Mouse (Mus musculus): ENCODE results near the gene Slc35e1. TPM values are rescaled to one million over a fixed set of nuclear protein-coding genes. Genes with fewer than 3 reads are reported as not detected.

Slc35e1 gene
- polyA plus RNA-seq, 1 experiment from 2014 or later, result 5.7 TPM

DNA sequence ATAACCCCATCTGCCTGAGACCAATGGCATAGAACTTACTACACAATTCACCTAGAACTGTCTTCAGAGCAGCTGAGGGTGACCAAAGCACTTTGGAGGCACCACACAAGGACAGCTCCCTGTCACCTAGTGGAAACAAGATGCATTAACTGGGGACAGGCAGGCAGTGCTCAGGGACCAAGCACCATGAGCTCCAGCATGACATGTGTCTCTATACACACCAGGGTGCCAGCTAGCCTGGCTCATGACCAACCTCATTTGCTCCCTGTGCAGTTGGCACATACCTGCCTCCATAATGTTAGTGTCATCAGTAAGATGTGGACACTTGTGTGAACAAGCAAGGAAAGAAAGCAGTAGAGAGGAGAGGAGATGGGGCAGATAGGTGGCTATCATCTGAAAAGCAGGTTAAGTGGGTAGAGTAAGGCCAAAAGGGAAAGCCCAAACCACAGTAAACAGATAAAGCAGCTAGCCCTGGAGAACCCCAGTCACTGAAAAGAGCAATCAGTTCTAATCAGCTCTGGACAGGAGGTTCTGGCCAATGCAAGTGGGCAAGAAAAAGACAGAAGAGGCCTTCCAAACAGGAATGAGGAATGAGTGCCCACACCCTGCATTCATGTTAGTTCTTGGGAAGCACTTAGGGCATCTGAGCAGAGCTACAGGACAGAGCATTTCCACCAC, 12.4 kb upstream of the Slc35e1 start:
- Histone ChIP-seq H3K27ac (ENCODE audit: low read depth, low read length) (0 out of 2 replicates have a peak overlapping the region, but pooled peaks have one; percentile 52), H3K4me2 (ENCODE audit: low read length) (no peak overlapping the region)
- peak; percentile 3; the same call in 1 of the 2 replicates for ATAC-seq

DNA sequence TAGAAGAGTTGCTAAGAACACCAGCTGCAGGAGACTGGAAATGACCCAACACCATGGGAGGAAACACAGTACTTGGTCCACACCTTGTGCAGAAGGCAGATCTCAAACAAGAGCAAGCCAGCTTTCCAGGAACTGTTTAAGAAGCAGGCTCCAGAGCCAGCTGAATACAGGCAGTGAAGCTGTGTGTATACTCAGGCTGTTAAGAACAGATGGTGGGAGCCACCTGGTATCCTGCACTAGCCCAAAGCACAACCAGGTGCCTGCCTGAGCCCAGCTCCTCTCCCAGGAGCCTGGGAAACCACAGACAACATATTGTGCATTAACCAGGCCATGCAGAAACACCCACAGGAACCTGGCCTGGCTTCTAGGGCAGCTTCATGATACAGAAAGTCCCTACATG, 11.7 kb upstream of the Slc35e1 start:
- peak overlapping the region; percentile 52; the same call in 1 of the 2 replicates for H3K27ac ChIP-seq (ENCODE audit: low read depth, low read length)
- H3K4me3 ChIP-seq (ENCODE audit: low read length), result no peak overlapping the region
- H3K4me2 ChIP-seq (ENCODE audit: low read length), result no peak overlapping the region

More for the DNA sequence above, 12.4 kb upstream of the Slc35e1 start:
- Histone ChIP-seq H3K36me3 (ENCODE audit: control insufficient read depth, insufficient read depth, low read length) (no peaks in the 10 kb centered on the region), H3K4me1 (ENCODE audit: control insufficient read depth, insufficient read depth, low read depth, low read length) (peaks cover 8% of the 10 kb centered on the region), H3K4me3 (ENCODE audit: low read length) (no peak overlapping the region), H3K27me3 (replicated peaks; ENCODE audit: control insufficient read depth, insufficient read depth, low read length) (no peaks in the 10 kb centered on the region), H3K9ac (ENCODE audit: low read depth, low read length) (no peak overlapping the region), H3K9me3 (ENCODE audit: control insufficient read depth, low read length) (no peaks in the 10 kb centered on the region)

GRCm38 (mm10) chr8:72500521-72500931, 8.1 kb upstream of the Slc35e1 start:
- H3K9me3 ChIP-seq (ENCODE audit: control insufficient read depth, low read length), result no peaks in the 10 kb centered on the region
- no peak overlapping the region for H3K4me3 ChIP-seq (ENCODE audit: low read length)
- WGBS, result 94% methylated on average over 1 of the region's 1 CpGs
- no peak overlapping the region for H3K9ac ChIP-seq (ENCODE audit: low read depth, low read length)
- H3K27ac ChIP-seq (ENCODE audit: low read depth, low read length), result no peak overlapping the region
- H3K4me2 ChIP-seq (ENCODE audit: low read length), result no peak overlapping the region
- no peak for ATAC-seq
- H3K4me1 ChIP-seq (ENCODE audit: control insufficient read depth, insufficient read depth, low read depth, low read length), result peaks cover 5% of the 10 kb centered on the region
- H3K36me3 ChIP-seq (ENCODE audit: control insufficient read depth, insufficient read depth, low read length), result peaks cover 13% of the 10 kb centered on the region
- no peaks in the 10 kb centered on the region for H3K27me3 ChIP-seq (replicated peaks; ENCODE audit: control insufficient read depth, insufficient read depth, low read length)

More for the DNA sequence above, 11.7 kb upstream of the Slc35e1 start:
- no peaks in the 10 kb centered on the region for H3K9me3 ChIP-seq (ENCODE audit: control insufficient read depth, low read length)
- no peak overlapping the region for H3K9ac ChIP-seq (ENCODE audit: low read depth, low read length)
- H3K36me3 ChIP-seq (ENCODE audit: control insufficient read depth, insufficient read depth, low read length), result no peaks in the 10 kb centered on the region
- H3K27me3 ChIP-seq (replicated peaks; ENCODE audit: control insufficient read depth, insufficient read depth, low read length), result no peaks in the 10 kb centered on the region
- H3K4me1 ChIP-seq (ENCODE audit: control insufficient read depth, insufficient read depth, low read depth, low read length), result peaks cover 8% of the 10 kb centered on the region
- ATAC-seq, result peak; percentile 50

DNA sequence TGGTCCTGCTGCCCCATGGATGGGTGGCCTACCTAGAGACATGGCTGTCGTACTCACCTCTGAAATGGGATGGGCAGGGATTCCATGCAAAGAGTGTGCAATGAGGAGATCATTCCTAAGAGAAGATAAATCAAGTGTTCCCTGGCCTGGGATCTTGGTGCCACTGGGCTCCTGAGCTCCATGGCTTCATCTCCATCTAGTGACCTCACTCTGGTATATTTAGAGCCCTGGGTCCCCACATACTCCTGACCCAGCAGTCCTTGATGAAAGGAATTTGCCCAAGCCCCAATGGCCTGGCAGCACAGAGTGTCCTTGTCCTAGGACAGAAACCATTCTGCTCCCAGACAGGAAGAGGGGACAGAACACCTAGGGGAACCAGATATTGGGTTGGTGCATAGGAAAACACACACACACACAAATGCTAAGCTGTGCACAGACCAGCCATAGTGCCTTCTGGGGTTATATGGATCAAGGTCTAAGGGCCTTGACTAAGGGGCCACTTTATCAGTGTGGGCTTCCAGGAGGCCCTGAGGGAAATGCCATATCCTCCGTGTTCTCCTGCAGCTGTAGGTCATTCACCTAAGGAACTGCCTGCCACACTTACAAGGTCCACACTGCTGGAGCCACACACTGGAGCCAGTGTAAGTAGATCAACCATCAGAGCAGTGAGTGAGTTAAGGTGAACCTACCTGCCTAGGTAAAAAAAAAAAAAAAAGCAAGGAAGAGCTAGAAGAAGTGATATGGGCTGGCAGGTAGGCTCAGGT, 7.3 kb upstream of the Slc35e1 start:
- no peak for ATAC-seq
- Histone ChIP-seq H3K27ac (ENCODE audit: low read depth, low read length) (no peak overlapping the region), H3K36me3 (ENCODE audit: control insufficient read depth, insufficient read depth, low read length) (peaks cover 19% of the 10 kb centered on the region), H3K4me3 (ENCODE audit: low read length) (no peak overlapping the region), H3K27me3 (replicated peaks; ENCODE audit: control insufficient read depth, insufficient read depth, low read length) (no peaks in the 10 kb centered on the region), H3K4me2 (ENCODE audit: low read length) (no peak overlapping the region), H3K4me1 (ENCODE audit: control insufficient read depth, insufficient read depth, low read depth, low read length) (peaks cover 5% of the 10 kb centered on the region), H3K9me3 (ENCODE audit: control insufficient read depth, low read length) (no peaks in the 10 kb centered on the region), H3K9ac (ENCODE audit: low read depth, low read length) (no peak overlapping the region)
- WGBS, result 95% methylated on average over 2 of the region's 2 CpGs

DNA sequence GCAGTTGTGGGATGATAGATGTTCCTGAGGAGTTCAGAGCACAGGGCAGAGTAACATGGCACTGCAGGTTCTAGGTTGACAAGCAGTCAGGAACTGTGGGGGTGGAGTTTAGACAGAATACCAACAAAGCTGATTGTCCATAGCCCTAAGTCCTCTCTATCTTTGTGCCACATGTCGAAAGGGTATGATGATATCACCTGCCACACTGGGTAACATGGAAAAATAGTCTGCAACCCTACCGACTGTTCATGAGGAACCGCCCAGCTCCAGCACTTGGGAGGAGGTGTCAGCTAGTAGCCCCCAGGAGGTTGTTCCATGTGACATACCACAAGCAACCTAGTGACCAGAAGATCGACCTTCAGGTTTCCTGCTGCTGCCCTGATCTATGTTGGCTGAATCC, 6.1 kb upstream of the Slc35e1 start:
- Histone ChIP-seq H3K4me2 (ENCODE audit: low read length) (no peak overlapping the region), H3K4me3 (ENCODE audit: low read length) (no peak overlapping the region), H3K9me3 (ENCODE audit: control insufficient read depth, low read length) (no peaks in the 10 kb centered on the region), H3K27ac (ENCODE audit: low read depth, low read length) (no peak overlapping the region), H3K4me1 (ENCODE audit: control insufficient read depth, insufficient read depth, low read depth, low read length) (peaks cover 10% of the 10 kb centered on the region), H3K9ac (ENCODE audit: low read depth, low read length) (no peak overlapping the region), H3K27me3 (replicated peaks; ENCODE audit: control insufficient read depth, insufficient read depth, low read length) (no peaks in the 10 kb centered on the region), H3K36me3 (ENCODE audit: control insufficient read depth, insufficient read depth, low read length) (peaks cover 19% of the 10 kb centered on the region)
- WGBS, result 89% methylated on average over 4 of the region's 4 CpGs
- ATAC-seq, result no peak

- Histone ChIP-seq H3K9me3 (ENCODE audit: control insufficient read depth, low read length) (no peaks in the 10 kb centered on the region), H3K4me2 (ENCODE audit: low read length) (no peak overlapping the region), H3K27me3 (replicated peaks; ENCODE audit: control insufficient read depth, insufficient read depth, low read length) (no peaks in the 10 kb centered on the region), H3K36me3 (ENCODE audit: control insufficient read depth, insufficient read depth, low read length) (peaks cover 19% of the 10 kb centered on the region), H3K27ac (ENCODE audit: low read depth, low read length) (no peak overlapping the region), H3K9ac (ENCODE audit: low read depth, low read length) (no peak overlapping the region), H3K4me1 (ENCODE audit: control insufficient read depth, insufficient read depth, low read depth, low read length) (peaks cover 13% of the 10 kb centered on the region), H3K4me3 (ENCODE audit: low read length) (no peak overlapping the region)
- no peak for ATAC-seq
- WGBS, result 78% methylated on average over 1 of the region's 1 CpGs
Observed at GRCm38 (mm10) chr8:72497911-72498310, 5.5 kb upstream of the Slc35e1 start.

GRCm38 (mm10) chr8:72496217-72496616, 3.8 kb upstream of the Slc35e1 start:
- 92% methylated on average over 19 of the region's 19 CpGs for WGBS
- no peak overlapping the region for H3K4me2 ChIP-seq (ENCODE audit: low read length)
- H3K27ac ChIP-seq (ENCODE audit: low read depth, low read length), result no peak overlapping the region
- ATAC-seq, result no peak
- H3K9me3 ChIP-seq (ENCODE audit: control insufficient read depth, low read length), result no peaks in the 10 kb centered on the region
- H3K9ac ChIP-seq (ENCODE audit: low read depth, low read length), result no peak overlapping the region
- H3K36me3 ChIP-seq (ENCODE audit: control insufficient read depth, insufficient read depth, low read length), result peaks cover 19% of the 10 kb centered on the region
- peaks cover 18% of the 10 kb centered on the region for H3K4me1 ChIP-seq (ENCODE audit: control insufficient read depth, insufficient read depth, low read depth, low read length)
- H3K27me3 ChIP-seq (replicated peaks; ENCODE audit: control insufficient read depth, insufficient read depth, low read length), result no peaks in the 10 kb centered on the region
- H3K4me3 ChIP-seq (ENCODE audit: low read length), result no peak overlapping the region

GRCm38 (mm10) chr8:72495411-72496111, 3.1 kb upstream of the Slc35e1 start:
- Histone ChIP-seq H3K4me1 (ENCODE audit: control insufficient read depth, insufficient read depth, low read depth, low read length) (peaks cover 24% of the 10 kb centered on the region), H3K9ac (ENCODE audit: low read depth, low read length) (no peak overlapping the region), H3K27ac (ENCODE audit: low read depth, low read length) (no peak overlapping the region), H3K4me3 (ENCODE audit: low read length) (no peak overlapping the region), H3K27me3 (replicated peaks; ENCODE audit: control insufficient read depth, insufficient read depth, low read length) (no peaks in the 10 kb centered on the region), H3K9me3 (ENCODE audit: control insufficient read depth, low read length) (no peaks in the 10 kb centered on the region), H3K36me3 (ENCODE audit: control insufficient read depth, insufficient read depth, low read length) (peaks cover 19% of the 10 kb centered on the region), H3K4me2 (ENCODE audit: low read length) (no peak overlapping the region)
- WGBS, result 86% methylated on average over 23 of the region's 23 CpGs
- no peak for ATAC-seq

- no peaks in the 10 kb centered on the region for H3K27me3 ChIP-seq (replicated peaks; ENCODE audit: control insufficient read depth, insufficient read depth, low read length)
- H3K27ac ChIP-seq (ENCODE audit: low read depth, low read length), result peak overlapping the region; percentile 65
Observed at GRCm38 (mm10) chr8:72493381-72493780, 967 bp upstream of the Slc35e1 start.

More at GRCm38 (mm10) chr8:72493381-72493780, 967 bp upstream of the Slc35e1 start:
- 15% methylated on average over 8 of the region's 8 CpGs for WGBS
- no peaks in the 10 kb centered on the region for H3K9me3 ChIP-seq (ENCODE audit: control insufficient read depth, low read length)
- no peak for ATAC-seq
- H3K36me3 ChIP-seq (ENCODE audit: control insufficient read depth, insufficient read depth, low read length), result peaks cover 19% of the 10 kb centered on the region
- peaks cover 24% of the 10 kb centered on the region for H3K4me1 ChIP-seq (ENCODE audit: control insufficient read depth, insufficient read depth, low read depth, low read length)
- peak overlapping the region; percentile 67 for H3K9ac ChIP-seq (ENCODE audit: low read depth, low read length)
- peak overlapping the region; percentile 84 for H3K4me3 ChIP-seq (ENCODE audit: low read length)
- H3K4me2 ChIP-seq (ENCODE audit: low read length), result peak overlapping the region; percentile 91

Data from hindbrain, embryonic 16.5 days (tissue).